Mouse (Mus musculus) forebrain, embryonic 12.5 days (tissue): ENCODE data around the gene Nr5a2. TPM values are rescaled to one million over a fixed set of nuclear protein-coding genes. Genes with fewer than 3 reads are reported as not detected.

Experiments
- ATAC-seq: fragments of 200-750 bp; cut with Nextera tagmentation; 2 replicates; pipeline ENCODE4 v1.8.0; 2017; ENCODE audit warnings: moderate TSS enrichment; ENCODE audit not compliant: low FRiP score
- H3K27ac ChIP-seq: fragments of 300-500 bp; sonication (generic); 2 replicates; pipeline ENCODE4 v1.5.1; 2016; ENCODE audit warnings: mild to moderate bottlenecking
- H3K27me3 ChIP-seq: fragments of 300-500 bp; sonication (generic); 2 replicates; pipeline ENCODE4 v1.6.1; 2016; ENCODE audit warnings: mild to moderate bottlenecking
- H3K36me3 ChIP-seq: fragments of 300-500 bp; sonication (generic); replicated peaks from 2 replicates; pipeline ENCODE4 v1.6.1; 2016; ENCODE audit warnings: mild to moderate bottlenecking
- H3K4me1 ChIP-seq: fragments of 300-500 bp; sonication (generic); 2 replicates; pipeline ENCODE4 v1.6.1; 2016
- H3K4me2 ChIP-seq: fragments of 300-500 bp; sonication (generic); 2 replicates; pipeline ENCODE4 v1.6.1; 2016; ENCODE audit warnings: mild to moderate bottlenecking, moderate library complexity
- H3K4me3 ChIP-seq: fragments of 300-500 bp; sonication (generic); replicated peaks from 2 replicates; pipeline ENCODE4 v1.5.1; 2016; ENCODE audit warnings: mild to moderate bottlenecking
- H3K9ac ChIP-seq: fragments of 300-500 bp; sonication (generic); 2 replicates; pipeline ENCODE4 v1.6.1; 2016; ENCODE audit warnings: mild to moderate bottlenecking
- H3K9me3 ChIP-seq: fragments of 300-500 bp; sonication (generic); 2 replicates; pipeline ENCODE4 v1.6.1; 2016
- WGBS: fragments of 180-500 bp; shearing (Covaris S2); methylation state at CpG from one replicate; pipeline ENCODE4 v1.1.7; 2016; 5-methylcytosine and 5-hydroxymethylcytosine counted together
- polyA plus RNA-seq: library from polyadenylated mRNA; unstranded; fragments of >200 nt; fragmentation: Nextera tagmentation; extraction: Ambion mirVana; gene quantifications from 2 replicates; pipeline ENCODE4 v1.2.1, GENCODE M21; 2016

Nr5a2 gene
- polyA plus RNA-seq, result 0.64 and 0.77 TPM in 2 replicates

- Histone ChIP-seq H3K9me3 (no peaks in the 10 kb centered on the region), H3K27me3 (peaks cover 52% of the 10 kb centered on the region), H3K4me2 (no peak within 1 kb of the TSS), H3K4me3 (no peak within 1 kb of the TSS), H3K9ac (no peak within 1 kb of the TSS), H3K27ac (no peak within 1 kb of the TSS), H3K4me1 (peaks cover 9% of the 10 kb centered on the region), H3K36me3 (no peaks in the 10 kb centered on the region)
- 71% methylated on average over 4 of the region's 4 CpGs for WGBS
- no peak for ATAC-seq
Observed at GRCm38 (mm10) chr1:136960428-136961012, at the start of gene Nr5a2. TSS of gene Nr5a2 (minus strand) at chr1:136960448.

DNA sequence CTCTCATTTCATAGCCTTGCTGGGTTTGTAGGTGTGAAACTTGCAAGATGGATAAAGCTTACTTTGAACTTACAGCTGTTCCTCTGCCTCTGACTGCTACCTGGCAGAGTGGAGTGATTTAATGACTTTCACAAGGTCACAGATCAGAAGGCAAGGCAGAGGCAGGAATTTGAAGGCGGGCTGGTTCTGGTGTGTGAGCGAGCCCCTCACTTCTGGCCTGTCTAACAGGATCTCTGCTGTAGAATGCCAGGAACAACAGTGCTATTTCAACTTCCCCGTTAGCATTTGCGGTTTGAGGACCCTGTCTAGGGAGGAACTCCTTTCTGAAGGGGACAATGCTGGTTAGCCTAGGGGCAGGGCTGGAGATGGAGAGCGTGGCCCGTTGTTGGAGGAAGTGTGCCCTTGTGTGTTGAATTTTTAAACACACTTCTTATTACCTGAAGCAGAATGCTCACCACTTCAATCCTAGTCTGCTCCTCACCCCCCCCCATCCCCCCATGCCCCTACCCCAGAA lies 48.5 kb upstream of the Nr5a2 start:
- Histone ChIP-seq H3K4me3 (no peak overlapping the region), H3K4me2 (no peak overlapping the region), H3K27ac (no peak overlapping the region), H3K27me3 (no peaks in the 10 kb centered on the region), H3K36me3 (no peaks in the 10 kb centered on the region), H3K9me3 (no peaks in the 10 kb centered on the region), H3K9ac (no peak overlapping the region), H3K4me1 (no peaks in the 10 kb centered on the region)
- WGBS, result 79% methylated on average over 6 of the region's 6 CpGs
- no peak for ATAC-seq

GRCm38 (mm10) chr1:137003816-137004215 lies 43.6 kb upstream of the Nr5a2 start:
- Histone ChIP-seq H3K36me3 (no peaks in the 10 kb centered on the region), H3K9me3 (no peaks in the 10 kb centered on the region), H3K9ac (no peak overlapping the region), H3K4me2 (no peak overlapping the region), H3K4me1 (no peaks in the 10 kb centered on the region), H3K4me3 (no peak overlapping the region), H3K27me3 (no peaks in the 10 kb centered on the region), H3K27ac (no peak overlapping the region)
- 100% methylated on average over 1 of the region's 1 CpGs for WGBS
- no peak for ATAC-seq

DNA sequence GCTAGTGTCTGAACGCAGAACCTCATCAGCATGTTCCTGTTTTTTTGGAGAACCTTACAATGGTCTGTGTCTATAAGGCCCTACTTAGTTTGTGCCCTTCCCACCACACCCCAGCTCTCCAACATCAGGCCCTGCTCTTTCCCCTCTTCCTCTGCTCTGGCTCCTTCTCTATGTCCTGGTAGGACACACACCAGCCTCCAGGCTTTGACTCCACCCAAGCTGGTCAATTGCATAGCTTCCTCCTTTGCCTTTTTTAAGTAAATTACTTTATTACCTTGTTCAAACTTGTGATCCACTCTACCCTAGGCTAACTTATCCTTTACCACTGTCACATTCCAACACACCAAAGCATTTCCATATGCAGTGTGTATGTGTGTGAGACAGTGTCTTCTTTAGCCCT lies 42.9 kb upstream of the Nr5a2 start:
- H3K36me3 ChIP-seq, result no peaks in the 10 kb centered on the region
- H3K4me2 ChIP-seq, result no peak overlapping the region
- 85% methylated on average over 1 of the region's 1 CpGs for WGBS
- H3K4me1 ChIP-seq, result no peaks in the 10 kb centered on the region
- no peak overlapping the region for H3K4me3 ChIP-seq
- H3K27ac ChIP-seq, result no peak overlapping the region
- ATAC-seq, result no peak
- H3K9me3 ChIP-seq, result no peaks in the 10 kb centered on the region
- no peak overlapping the region for H3K9ac ChIP-seq
- no peaks in the 10 kb centered on the region for H3K27me3 ChIP-seq

DNA sequence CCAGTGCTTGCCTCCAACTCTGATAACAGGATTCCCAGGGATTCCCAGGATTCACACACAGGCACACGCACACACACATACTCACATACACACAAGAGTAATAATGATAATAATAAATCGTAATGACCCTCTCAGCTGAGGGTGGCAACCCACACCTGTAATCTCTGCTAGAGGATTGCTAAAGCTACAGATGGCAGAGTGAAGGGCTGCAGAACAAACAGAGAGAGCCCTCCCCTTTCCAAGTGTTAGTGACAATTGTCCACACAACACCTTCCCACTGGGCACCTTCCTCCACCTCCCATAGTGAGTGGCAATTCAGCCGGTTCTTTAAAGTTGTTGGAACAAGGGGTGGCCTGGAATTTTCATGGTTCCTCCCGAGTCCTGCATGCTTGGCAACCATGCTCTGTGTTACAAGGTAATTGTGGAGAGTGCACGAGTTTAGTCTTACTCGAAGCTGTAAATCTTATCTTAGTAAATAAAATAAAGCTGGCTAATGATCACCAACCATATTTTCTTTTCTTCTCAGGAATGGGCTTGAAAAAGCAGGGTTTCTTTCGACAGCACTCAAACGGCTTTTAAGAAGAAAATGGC lies 31.6 kb upstream of the Nr5a2 start:
- Histone ChIP-seq H3K4me2 (no peak overlapping the region), H3K9ac (no peak overlapping the region), H3K4me3 (no peak overlapping the region), H3K27ac (no peak overlapping the region), H3K36me3 (no peaks in the 10 kb centered on the region), H3K27me3 (no peaks in the 10 kb centered on the region), H3K9me3 (no peaks in the 10 kb centered on the region), H3K4me1 (no peaks in the 10 kb centered on the region)
- WGBS, result 86% methylated on average over 8 of the region's 8 CpGs
- ATAC-seq, result no peak

DNA sequence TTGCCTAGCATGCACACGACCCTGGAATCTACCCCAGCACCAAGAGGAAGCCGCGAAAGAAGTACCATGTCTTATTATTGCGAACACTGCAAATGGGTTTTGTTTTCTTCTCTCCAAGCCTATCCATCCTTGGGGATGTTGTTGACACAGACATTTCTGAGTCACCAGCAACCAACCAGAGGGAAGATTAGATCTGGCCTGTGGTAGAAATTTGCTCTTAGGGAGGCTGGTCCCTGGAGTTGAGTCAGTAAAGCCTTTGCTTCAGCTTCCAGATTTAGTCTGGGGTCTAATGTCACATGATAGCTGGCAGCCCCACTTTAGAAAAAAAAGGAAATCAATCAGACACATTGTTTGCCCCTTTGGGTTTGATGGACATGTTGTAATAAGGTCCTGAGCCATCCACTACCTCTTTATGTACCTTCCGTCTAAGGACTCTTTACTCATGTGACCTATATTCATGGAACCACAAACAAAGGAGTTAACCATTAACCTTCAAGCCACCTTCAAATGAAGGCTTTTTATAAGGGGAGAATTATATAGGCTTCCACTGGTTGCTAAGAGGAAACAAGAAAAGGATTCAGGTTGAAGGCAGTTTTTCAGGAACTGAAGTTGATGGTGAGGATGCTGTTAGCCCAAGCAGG lies 20.1 kb upstream of the Nr5a2 start:
- no peak overlapping the region for H3K27ac ChIP-seq
- H3K36me3 ChIP-seq, result no peaks in the 10 kb centered on the region
- no peaks in the 10 kb centered on the region for H3K27me3 ChIP-seq
- no peak for ATAC-seq
- no peak overlapping the region for H3K4me3 ChIP-seq
- H3K4me2 ChIP-seq, result no peak overlapping the region
- no peaks in the 10 kb centered on the region for H3K4me1 ChIP-seq
- no peak overlapping the region for H3K9ac ChIP-seq
- H3K9me3 ChIP-seq, result no peaks in the 10 kb centered on the region
- 81% methylated on average over 5 of the region's 5 CpGs for WGBS

DNA sequence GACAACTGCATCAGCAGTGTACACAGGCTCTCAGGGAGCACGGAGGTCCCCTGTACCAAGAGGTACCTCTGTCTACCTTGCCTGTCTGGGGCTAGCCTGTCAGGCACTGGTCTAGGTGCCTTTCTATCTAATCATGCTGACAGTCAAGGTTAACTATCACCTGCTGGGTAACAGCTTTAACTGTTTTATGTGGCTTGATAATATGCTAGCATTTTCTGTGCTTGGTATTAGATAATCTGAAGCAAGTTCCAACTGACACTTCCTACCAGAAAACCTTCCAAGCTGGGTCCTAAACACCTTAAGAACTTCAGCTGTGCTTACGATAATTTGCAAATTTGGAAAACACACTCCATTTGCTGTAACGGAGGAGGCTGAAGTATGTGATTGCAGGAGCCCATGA lies 17.6 kb upstream of the Nr5a2 start:
- ATAC-seq, result no peak
- H3K4me3 ChIP-seq, result no peak overlapping the region
- no peak overlapping the region for H3K27ac ChIP-seq
- no peak overlapping the region for H3K9ac ChIP-seq
- 88% methylated on average over 3 of the region's 3 CpGs for WGBS
- H3K4me1 ChIP-seq, result no peaks in the 10 kb centered on the region
- H3K27me3 ChIP-seq, result no peaks in the 10 kb centered on the region
- H3K9me3 ChIP-seq, result no peaks in the 10 kb centered on the region
- no peak overlapping the region for H3K4me2 ChIP-seq
- no peaks in the 10 kb centered on the region for H3K36me3 ChIP-seq

DNA sequence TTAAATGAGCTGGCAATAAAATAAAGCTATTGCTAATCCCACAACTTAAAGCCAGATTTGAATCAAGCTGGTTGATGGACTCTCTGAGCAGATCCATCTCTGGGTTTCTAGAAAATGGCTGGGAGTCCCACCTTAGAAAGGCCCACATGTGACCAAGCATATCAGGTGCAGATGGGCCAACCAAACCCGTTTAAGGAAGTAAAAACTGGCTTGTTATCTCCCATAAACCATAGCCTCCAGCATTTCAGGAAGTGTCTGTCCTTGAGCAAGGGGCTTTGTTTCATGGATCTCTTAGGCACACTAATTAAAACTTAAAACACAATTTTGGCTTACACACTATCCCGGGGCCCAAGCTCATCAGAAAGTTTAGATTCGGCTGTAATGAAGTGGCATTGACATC lies 13.8 kb upstream of the Nr5a2 start:
- H3K4me2 ChIP-seq, result no peak overlapping the region
- H3K9ac ChIP-seq, result no peak overlapping the region
- 78% methylated on average over 3 of the region's 3 CpGs for WGBS
- no peaks in the 10 kb centered on the region for H3K4me1 ChIP-seq
- H3K27me3 ChIP-seq, result no peaks in the 10 kb centered on the region
- ATAC-seq, result no peak
- H3K36me3 ChIP-seq, result no peaks in the 10 kb centered on the region
- H3K9me3 ChIP-seq, result no peaks in the 10 kb centered on the region
- no peak overlapping the region for H3K4me3 ChIP-seq
- no peak overlapping the region for H3K27ac ChIP-seq

DNA sequence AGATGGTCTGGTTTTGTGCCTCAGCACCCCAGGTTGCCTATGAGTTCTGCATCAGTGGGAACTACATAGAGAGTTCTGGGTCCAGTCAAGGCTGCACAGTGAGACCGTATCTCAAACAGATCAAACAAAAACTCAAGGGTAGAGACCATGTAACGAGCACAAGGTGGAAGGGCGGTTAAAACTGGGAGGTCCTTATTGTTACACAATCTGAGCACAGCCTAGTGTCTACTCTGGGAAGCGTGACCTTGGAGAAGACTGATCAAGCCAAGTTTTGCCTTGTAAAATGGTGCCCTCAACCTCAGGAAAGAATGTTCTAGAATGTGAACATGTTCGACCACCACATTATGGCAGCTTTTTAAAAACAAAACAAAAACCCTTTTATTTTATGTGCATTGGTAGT lies 12.8 kb upstream of the Nr5a2 start:
- H3K36me3 ChIP-seq, result no peaks in the 10 kb centered on the region
- no peaks in the 10 kb centered on the region for H3K4me1 ChIP-seq
- H3K4me2 ChIP-seq, result no peak overlapping the region
- WGBS, result 82% methylated on average over 5 of the region's 5 CpGs
- H3K9ac ChIP-seq, result no peak overlapping the region
- no peak overlapping the region for H3K27ac ChIP-seq
- H3K4me3 ChIP-seq, result no peak overlapping the region
- H3K27me3 ChIP-seq, result no peaks in the 10 kb centered on the region
- no peaks in the 10 kb centered on the region for H3K9me3 ChIP-seq
- ATAC-seq, result no peak

- WGBS, result 89% methylated on average over 8 of the region's 8 CpGs
- H3K4me2 ChIP-seq, result no peak overlapping the region
- no peak for ATAC-seq
- no peaks in the 10 kb centered on the region for H3K27me3 ChIP-seq
- H3K9ac ChIP-seq, result no peak overlapping the region
- no peaks in the 10 kb centered on the region for H3K9me3 ChIP-seq
- no peaks in the 10 kb centered on the region for H3K36me3 ChIP-seq
- no peak overlapping the region for H3K27ac ChIP-seq
- H3K4me1 ChIP-seq, result no peaks in the 10 kb centered on the region
- no peak overlapping the region for H3K4me3 ChIP-seq
Observed at GRCm38 (mm10) chr1:136970995-136971394, 10.7 kb upstream of the Nr5a2 start.

- no peak for ATAC-seq
- H3K4me2 ChIP-seq, result no peak overlapping the region
- H3K4me1 ChIP-seq, result no peaks in the 10 kb centered on the region
- 84% methylated on average over 12 of the region's 12 CpGs for WGBS
- H3K27me3 ChIP-seq, result peaks cover 6% of the 10 kb centered on the region; the same call in 1 of the 2 replicates
- H3K9ac ChIP-seq, result no peak overlapping the region
- no peak overlapping the region for H3K4me3 ChIP-seq
- no peaks in the 10 kb centered on the region for H3K9me3 ChIP-seq
- H3K36me3 ChIP-seq, result no peaks in the 10 kb centered on the region
- H3K27ac ChIP-seq, result no peak overlapping the region
Observed at GRCm38 (mm10) chr1:136966728-136967386, 6.6 kb upstream of the Nr5a2 start.

DNA sequence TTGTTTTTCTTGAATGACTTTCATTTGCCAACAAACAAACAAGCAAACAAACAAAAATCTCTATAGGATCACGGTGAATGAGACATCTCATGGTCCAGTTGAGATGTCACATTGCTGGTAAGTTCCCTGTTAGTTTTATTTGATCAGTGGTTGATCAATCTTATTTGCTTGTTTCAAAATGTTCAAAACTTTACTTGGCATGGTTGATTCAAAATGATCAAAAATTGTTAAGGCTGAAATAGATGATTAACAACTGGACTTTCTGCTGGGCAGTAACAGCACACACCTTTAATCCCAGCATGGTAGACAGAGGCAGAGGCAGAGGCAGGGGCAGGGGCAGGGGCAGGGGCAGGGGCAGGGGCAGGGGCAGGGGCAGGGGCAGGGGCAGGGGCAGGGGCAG lies 757 bp downstream of the Nr5a2 start:
- Histone ChIP-seq H3K27me3 (peaks cover 62% of the 10 kb centered on the region), H3K4me3 (no peak overlapping the region), H3K4me1 (peaks cover 9% of the 10 kb centered on the region), H3K36me3 (no peaks in the 10 kb centered on the region), H3K9ac (no peak overlapping the region), H3K4me2 (no peak overlapping the region), H3K27ac (no peak overlapping the region), H3K9me3 (no peaks in the 10 kb centered on the region)
- no peak for ATAC-seq
- WGBS, result 68% methylated on average over 1 of the region's 1 CpGs
